In genomic region chr7:133199046-133199445, GRCm38 (mm10) we compare ENCODE assay signal across 11 mouse cellular contexts.
"Had no signal": no experiment of that assay in that cellular context is flagged by ENCODE, and none has a peak within 500 bp of the region (broad histone marks: within the 10 kb centered on the region; RNA-seq: fewer than 3 reads in every experiment).

No protein-coding gene starts in this region.

- DNase-seq: gastrocnemius, postnatal 10 days; gastrocnemius, postnatal 25 days; heart, adult 11 months; heart, adult 2 months; heart, postnatal 14 days; heart, postnatal 36 days; kidney, adult 11 months; kidney, adult 2 months; kidney, adult 9 months; kidney, postnatal 14 days; kidney, postnatal 36 days had no signal
